Mouse (Mus musculus): ENCODE data around the gene 2310046K23Rik.
"Not testable (repeated sequence)": the region's sequence is repeated elsewhere in the genome, so short reads cannot be mapped to it uniquely, and the experiment has no call there.

The 2310046K23Rik gene

DNA sequence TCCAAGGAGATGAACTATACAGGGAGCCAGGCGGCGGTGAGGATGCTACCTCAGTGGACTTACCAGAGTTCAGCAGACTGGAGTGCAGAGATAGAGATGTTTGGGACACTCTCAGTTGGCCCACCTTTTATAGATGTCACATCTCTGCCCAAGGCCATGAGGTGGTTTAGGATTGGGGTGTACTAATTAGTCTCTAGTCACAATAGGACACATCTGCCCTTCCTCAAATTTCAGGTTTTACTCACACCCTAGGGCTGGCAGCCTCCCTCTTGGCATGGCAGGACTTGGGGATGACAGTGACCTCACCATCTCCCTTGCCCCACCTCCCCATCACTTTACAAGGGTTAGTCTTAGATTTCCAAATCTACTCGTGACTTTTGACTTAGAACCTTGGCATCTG is at the start of gene 2310046K23Rik:
TSS of gene 2310046K23Rik (minus strand) at position 101 of the 400 bp plus-strand sequence.
- no peak for DNase-seq

DNA sequence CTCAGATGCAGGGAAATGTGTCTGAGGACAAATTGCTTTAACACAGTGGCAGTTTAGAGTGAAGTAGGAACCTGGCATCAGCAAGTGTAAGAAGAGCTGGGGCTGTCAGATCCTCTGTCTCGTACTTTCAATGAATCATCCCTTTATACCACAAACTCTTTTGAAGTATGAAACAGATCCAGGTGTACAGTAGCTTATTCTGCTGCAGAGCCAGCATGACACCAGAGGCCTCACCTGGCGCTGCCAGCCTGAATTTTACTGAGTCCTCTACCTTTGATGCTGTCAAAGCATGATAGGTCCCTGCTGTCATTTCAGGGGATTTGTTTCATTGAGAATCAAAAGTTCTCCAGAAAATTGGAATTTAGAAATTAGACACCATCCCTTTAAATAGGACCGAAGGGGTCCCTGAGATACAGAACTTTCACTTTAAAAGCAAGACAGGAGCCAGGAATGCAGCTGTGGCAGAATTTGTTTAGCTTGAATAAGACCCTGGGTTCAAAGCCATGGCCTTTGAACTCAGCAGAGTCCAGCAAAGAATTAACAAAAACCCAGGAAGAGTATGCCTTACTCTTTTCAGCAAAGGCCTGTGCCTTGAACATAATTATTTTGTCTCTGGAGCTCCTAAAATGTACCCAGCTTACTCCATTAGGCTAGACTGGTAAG is 49.0 kb upstream of the 2310046K23Rik start:
- DNase-seq = no peak

DNA sequence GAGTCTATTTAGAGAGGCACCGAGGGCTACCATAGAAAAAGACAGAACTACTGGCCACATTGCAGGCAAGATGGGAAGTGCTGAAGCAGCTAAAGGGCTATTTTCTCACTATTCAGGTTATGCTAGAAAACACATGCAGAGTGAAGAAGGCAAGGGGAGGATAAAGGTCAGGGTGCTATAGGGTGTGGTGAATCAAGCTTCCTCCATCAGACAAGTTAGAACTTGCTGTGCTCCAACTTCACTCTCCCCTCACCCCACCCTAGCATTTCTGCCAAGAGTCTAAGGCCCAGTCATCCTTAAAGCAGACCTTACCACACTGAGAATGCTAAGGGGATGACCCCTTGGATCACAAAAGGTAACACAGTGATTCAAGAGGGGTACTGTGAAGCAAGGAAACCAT is 45.2 kb upstream of the 2310046K23Rik start:
- DNase-seq = no peak

DNA sequence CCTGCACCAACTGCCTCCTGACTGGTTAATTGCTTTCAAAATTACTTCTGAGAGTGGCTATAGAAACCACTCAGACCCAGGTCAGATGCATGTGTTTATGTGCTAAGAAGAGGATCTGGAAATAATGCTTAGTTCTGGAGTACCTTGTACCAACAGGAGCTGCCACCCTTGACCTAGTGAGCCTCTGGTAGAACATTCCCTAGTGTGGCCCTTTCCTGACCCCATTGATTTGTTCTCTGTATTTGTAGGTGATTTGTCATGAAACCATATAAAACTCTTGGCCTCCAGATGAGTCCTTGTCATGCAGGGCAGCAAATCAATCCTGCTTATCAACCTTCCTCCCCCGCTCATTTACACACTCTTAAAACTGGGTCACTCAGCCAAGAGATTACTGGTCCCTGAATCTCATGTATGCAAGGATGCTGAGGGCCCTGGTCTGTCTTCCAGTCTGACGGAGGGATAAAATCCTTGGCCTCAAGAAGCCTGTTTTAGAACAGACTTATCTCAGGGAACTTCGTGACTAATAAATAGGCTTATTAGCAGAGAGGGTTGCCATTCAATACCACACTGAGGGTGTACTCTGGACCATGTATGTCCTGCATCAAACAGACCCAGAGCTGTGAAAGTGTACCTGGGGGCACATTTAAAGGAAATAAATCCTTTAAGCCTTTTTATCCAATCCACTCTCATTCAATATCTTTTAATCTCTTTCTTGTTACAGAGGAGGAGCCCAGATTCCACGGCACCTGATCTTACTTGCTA is 44.5 kb upstream of the 2310046K23Rik start:
- no peak for DNase-seq

DNA sequence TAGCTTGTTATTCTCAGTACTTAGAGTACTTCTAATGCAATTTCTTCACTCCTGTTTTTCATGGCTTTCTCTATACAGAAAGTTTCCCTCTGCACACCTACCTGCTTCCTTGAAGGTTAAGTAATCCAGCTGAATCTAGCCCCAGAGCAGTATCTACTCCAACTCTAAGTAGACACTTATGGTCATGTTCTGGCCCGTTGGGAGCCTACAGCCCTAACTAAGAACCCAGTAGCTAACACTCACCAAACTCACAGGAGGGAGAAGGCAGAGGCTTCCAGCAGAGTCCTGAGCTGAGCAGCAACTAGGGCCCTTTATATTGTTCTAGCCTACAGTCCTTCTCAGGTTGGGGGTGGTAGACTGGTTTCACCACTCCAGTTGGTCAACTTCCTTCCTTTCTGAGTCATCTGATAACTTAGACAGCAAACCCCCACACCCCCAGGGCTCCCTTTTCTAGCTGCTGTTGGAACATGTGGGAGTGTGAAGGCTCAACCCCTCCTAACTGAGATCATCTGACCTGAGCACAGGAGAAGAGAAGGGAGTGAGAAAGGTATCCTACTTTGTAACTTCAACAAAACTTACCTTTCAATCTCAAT is 39.2 kb upstream of the 2310046K23Rik start, which contains the start of gene Ivl:
TSS of gene Ivl (minus strand) at position 287 of the 593 bp plus-strand sequence.
- DNase-seq = no peak

DNA sequence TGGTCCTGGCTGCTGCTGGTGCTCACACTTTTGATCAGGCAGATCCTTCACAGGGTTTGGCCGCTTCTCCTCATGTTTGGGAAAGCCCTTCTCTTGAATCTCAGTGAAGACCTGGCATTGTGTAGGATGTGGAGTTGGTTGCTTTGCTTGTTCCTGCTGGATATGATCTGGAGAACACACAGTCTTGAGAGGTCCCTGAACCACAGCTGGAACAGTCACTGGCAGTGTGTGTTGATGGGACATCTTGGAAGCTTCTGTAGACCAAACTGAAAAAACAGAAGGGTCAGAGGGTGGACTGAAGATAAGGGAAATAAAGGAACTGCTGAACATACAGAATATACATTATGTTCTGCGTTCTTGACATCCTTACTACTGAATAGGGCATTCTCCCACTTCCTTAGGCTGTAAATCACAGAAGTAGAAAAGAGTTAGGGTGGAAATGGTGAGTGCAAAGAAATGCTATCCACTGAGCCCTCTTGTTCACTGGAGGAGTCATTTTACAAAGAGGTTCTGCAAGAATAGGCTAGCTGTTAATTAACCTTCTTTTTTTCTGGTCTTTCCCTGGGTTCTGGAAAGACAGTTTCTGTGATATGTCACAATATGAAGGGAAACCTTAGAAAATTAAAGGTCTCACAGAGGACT is 38.3 kb upstream of the 2310046K23Rik start:
- DNase-seq = no peak

DNA sequence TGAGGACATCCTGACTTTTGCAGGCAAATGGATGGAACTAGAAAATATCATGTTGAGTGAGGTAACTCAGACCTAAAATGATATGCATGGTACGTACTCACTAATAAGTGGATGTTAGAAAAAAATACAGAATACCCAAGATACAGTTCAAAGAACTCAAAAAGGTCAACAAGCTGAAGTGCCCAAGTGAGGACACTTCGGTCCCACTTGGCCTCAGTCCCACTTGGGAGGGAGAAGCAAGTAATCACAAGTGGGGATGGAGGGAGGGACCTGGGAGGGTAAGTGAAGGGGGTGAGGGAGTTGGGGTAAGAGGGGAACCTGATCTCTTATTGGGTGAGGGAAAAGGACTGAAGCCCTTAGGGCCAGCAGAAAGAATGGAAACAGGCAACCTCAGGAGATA is 34.4 kb upstream of the 2310046K23Rik start:
- DNase-seq = no peak

DNA sequence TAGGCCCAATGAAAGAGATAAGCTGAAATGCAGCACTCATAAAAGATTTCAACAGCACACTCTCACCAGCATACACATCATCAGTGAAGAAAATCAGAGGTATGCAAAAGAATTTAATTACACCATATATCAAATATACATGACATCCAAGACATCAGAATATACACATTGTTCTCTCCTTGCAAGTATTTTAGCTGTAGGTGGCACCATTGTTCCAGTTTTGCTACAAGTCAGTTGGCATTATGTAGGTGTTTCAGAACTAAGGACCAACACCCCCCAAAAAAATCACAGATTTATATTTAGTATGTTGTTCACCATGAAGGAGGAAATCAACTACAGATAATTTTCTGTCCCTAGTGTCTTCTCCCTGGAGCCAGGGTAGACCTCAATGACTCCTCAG is 31.1 kb upstream of the 2310046K23Rik start:
- no peak for DNase-seq

DNA sequence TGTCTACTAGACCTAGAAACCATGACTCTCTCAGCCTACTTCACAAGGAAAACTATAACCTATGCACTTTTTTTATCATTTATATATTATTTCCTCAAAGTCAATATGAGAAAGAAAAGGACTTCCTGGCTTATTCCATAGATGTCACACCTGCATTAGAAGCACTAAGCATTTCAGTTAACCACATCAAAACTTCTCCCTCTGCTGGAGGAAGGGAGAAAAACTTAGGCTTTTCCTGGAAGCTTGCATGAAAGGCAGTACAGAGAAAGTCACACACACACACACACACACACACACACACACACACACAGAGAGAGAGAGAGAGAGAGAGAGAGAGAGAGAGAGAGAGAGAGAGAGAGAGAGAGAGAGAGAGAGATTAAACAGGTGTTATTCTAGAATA is 22.0 kb downstream of the 2310046K23Rik start:
- DNase-seq = peak in 1 of 2 experiments; percentile 3

DNA sequence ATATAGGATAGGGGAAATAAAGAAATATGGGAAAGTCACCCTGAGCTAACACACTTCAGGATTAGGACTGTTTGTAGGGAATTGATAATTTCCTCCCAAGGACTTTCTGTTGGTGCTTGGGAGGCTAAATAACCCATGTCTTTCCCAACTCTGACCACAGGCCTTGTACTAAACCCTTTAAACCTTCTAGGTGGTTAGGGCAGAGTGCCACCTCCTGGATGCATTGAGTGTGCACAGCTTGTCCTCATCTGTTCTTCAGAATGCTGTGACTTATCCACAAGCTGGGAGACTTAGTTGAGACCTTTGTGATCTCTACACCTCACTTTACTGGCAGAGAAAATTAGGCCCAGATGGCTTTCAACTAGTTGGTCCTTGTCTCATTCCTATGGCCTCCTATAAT is 23.5 kb downstream of the 2310046K23Rik start:
- peak; percentile 9 to 16 for DNase-seq

DNA sequence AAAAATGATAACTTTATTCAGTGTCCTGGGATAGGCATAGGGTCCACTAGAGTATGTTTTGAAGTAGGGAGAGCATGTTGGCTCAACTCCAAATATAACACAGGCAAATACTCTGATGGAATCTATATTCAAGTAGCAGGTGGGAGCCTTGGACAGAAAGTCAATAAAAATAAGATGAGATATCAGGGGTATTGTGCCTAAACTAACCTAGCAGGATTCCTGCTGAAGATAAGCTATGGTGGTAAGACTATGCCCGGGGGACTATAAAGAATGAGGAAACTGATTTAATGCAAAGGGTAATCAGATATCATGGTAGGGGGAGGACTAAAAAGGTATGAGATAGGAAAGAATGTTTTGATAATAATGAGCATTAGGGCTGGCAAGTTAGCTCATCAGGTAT is 26.1 kb downstream of the 2310046K23Rik start:
- no peak for DNase-seq

DNA sequence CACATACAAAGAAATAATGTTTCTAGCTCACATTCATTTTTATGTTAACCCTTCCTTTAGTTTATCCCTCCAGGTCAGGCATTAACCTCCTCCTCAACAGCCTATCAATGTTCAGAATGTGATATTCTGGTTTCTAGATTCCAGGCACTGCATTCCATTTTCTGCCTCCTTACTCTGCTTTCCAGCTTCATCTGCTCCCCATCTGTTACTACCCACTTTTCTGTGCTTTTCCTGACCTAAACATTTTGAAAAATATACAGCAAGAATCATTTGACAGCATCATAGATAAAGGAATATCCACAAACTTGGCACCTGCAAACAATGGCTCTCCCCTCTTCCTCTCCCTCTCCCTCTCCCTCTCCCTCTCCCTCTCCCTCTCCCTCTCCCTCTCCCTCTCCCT is 30.8 kb downstream of the 2310046K23Rik start:
- DNase-seq = no peak

DNA sequence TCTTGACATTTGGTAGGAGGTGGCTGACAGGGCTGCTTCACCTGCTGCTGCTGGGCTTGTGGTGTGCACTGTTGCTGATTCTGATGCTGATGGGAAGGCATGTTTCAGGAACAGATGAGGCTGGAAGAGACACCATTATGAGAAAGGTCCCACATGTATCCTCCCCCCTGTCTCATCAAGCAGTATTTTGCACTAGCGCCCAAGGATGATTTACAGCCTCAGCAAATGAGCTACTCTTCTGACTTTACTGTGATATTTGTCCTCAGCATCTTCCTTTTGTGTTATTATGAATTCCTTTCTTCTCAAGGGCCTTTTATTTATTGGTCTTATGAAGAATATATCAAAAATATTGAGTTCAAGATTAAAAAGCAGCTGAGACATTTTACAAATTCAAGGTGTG is 33.9 kb downstream of the 2310046K23Rik start, which contains the start of gene Sprr4:
TSS of gene Sprr4 (minus strand) at position 101 of the 400 bp plus-strand sequence.
- DNase-seq = no peak

DNA sequence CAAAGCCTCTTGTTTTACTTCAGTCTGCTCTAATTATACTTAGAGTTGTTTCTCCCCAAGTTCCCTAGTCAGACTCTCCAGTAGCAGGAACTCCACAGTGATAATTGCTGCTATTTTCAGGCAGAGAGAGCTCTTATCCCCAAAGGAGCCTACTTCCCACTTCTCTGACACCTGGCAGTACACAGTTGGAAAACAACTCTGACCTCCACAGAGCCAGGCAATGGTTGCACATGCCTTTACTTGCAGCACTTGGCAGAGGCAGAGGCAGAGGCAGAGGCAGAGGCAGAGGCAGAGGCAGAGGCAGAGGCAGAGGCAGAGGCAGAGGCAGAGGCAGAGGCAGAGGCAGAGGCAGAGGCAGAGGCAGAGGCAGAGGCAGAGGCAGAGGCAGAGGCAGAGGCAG is 44.0 kb downstream of the 2310046K23Rik start:
- DNase-seq = not testable (repeated sequence)

DNA sequence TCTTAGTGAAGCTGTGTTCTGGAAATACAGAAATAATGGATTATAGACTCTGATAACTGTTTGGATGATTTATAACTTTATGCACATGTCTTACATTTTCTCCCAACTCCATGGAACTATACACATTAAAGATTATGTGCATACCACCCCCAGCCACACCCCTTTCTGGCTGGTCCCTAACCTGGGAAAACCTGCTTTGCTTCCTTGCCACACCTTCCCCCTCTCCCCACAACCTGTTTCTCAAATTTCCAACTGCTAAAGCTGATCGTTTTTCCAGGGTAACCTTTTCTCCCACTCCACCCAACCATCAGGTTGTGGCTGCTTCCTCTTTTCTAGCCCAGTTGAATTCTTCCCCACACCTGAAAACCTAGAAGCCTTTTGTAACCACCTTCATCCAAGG is 48.0 kb downstream of the 2310046K23Rik start:
- DNase-seq = no peak

DNA sequence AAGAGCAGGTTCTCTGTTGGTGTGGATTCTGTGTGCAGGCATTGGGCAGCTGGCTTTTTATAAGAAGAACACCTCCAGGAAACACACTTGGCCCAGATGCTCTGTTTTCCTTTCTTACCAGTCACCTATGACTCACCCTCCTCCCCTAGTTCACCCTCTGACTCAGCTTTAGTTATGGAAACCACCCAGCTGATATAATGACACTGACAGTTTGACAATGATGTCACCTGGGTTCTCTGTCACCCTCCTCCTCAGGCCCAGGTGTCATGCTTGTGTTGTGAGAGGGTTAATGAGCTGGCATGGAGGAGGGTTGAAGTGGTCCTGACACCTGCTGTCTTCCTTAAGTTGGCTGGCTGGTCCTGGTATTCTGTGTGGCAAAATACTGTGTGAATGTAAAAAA is 48.4 kb downstream of the 2310046K23Rik start, which contains the start of gene Sprr1a:
TSS of gene Sprr1a (minus strand) at position 33 of the 400 bp plus-strand sequence.
- DNase-seq = no peak

Data from cerebellum, postnatal 14 days (tissue).